Mouse (Mus musculus) erythroblast, embryonic 14.5 days (primary cell): ENCODE measurements around the gene 6030458C11Rik.

ENCODE experiments used
- GATA1 ChIP-seq: IDR thresholded peaks from 2 replicates; pipeline ENCODE4 v1.6.1; 2012; ENCODE audit warnings: low read length, inconsistent platforms, mixed read lengths
- TAL1 ChIP-seq: IDR thresholded peaks from 3 replicates; pipeline ENCODE4 v1.6.1; 2012; ENCODE audit warnings: low read length, inconsistent platforms, mixed read lengths

- TF ChIP-seq TAL1 (no peak), GATA1 (no peak)
Measured at GRCm38 (mm10) chr15:12824197-12824952, at the start of gene 6030458C11Rik, which contains the start of gene Drosha.
